Mouse (Mus musculus) liver, adult 2 months (tissue): ENCODE measurements around the gene Psmb1.

Experiments used
- CTCF ChIP-seq: fragments of 200-500 bp; IDR thresholded peaks from 2 replicates; pipeline ENCODE4 v1.5.1; 2011; ENCODE audit warnings: low read depth, low read length, control low read depth
- POLR2A ChIP-seq: fragments of 200-500 bp; IDR thresholded peaks from 2 replicates; pipeline ENCODE4 v1.6.1; 2011; ENCODE audit warnings: low read length, control low read depth; ENCODE audit not compliant: insufficient read depth; ENCODE audit errors: extremely low read depth

DNA sequence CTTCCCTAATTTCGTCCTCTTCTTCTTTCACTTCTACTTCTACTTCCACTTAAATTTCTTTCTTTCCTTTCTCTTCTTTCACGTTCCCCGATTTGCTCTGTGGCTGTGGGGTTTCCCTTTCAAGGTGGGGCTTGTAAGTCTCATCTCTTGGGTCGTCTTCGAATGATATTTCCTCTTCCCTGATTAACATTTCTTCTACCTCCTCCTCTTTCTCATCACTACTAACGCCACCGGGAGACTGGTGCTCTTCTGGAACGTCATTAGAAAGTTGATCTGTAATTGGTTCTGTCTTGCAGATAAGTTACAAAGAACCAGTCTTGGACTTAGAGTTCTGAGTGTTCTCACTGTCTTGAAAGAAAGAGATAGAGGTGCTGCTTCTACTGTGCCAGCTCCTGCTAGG lies 36.4 kb upstream of the Psmb1 start:
- TF ChIP-seq POLR2A = no peak
- no peak for TF ChIP-seq CTCF
